Mouse (Mus musculus): ENCODE data around the gene Baiap3.
"Not testable (repeated sequence)": the region's sequence is repeated elsewhere in the genome, so short reads cannot be mapped to it uniquely, and the experiment has no call there.

The Baiap3 gene

DNA sequence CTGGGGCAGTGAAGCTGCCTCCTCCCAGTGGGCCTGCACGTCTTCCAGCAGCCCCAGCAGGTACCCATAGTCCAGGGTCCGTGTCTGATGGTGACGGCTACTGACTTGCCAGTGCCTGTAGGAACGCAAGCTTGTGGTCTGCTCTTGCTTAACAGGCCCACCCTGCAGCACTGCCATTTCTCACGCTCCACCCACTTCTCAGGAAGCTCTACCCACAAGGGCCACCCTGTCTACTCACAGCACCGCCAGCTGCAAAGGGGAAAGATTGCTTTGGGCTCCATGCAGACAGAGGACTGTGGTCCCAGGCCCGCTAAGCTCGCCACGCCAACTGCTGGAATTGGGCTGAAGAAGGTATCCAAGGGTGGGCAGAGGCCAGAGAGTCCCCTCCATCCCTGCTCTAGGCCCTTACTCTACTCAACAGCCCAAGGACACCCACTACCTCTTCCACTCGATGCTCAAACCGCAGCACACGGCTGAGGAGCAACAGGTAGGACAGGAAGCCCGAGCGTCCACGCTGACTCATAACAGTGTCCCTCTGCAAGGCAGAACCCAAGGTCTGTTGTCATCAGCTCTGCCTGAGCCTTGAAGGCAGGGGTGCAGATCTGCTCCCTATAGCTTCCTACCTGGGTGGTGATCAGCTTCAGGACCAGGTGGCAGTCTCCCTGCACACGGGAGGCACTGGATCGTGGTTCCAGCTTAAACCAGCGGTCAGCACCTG, 8.0 kb downstream of the Baiap3 start:
- CTCF ChIA-PET: no interaction called here

DNA sequence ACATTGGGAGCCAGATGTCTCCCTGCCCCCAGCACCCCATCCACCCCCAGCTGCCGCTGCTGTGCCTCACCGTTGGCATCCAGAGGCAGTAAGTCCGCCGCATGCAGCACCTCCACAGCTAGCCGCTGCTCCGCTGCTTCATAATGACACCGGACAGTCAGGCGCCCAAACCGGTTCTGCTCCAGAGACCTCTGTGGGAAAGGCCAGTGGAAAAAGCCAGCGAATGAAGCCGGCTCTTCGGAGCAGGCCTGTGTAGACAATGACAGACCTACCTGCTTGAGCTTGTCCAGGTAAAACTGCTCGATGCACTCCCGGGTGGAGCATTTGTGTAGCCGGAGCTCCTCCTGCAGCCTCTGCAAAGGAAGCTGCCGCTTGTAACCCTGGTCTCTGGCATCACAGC, 11.9 kb downstream of the Baiap3 start:
- CTCF ChIA-PET: no interaction called here

DNA sequence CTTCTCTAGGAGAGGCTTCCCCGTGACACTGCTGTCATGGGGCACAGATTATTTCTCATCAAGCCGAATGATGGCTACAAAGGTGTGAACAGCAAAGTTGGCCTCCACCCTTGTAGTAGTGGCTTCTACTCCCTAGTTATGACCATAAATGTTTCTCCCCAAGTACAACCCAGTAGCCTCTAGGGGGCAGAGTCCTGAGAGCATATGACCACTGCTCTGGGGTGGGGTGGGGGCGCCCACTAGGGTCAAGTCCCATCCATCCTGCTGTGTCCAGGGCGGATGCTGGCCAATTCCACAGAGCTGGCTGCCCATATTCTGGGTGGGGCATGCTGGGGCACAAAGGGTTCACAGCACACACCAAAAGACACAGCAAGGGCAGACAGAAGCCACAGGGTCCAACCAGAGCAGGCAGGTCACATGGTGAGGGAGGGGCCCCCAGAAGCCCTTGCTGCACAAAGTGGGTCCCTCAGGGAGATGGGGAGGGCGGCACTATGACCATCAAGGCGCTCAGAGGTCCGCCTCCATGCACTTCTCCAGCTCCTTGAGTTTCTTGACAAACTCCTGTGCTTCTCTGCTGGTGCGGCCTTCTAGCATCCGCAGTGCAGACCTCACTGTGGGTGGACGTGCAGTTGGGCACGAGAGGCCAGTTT, 12.9 kb downstream of the Baiap3 start:
- CTCF ChIA-PET: no interaction called here

GRCm38 (mm10) chr17:25239695-25240636, 16.2 kb downstream of the Baiap3 start, which contains the start of the genes Gnptg and Tsr3:
Gene Gnptg (minus strand): TSS chr17:25240124.
Gene Tsr3 (plus strand): TSS chr17:25240170.
- CTCF ChIA-PET: interaction anchor here (0.5 to 0.9 kb wide), 3 partner anchors 32 to 115 kb away, joined by 3 read pairs; no protein-coding TSS in a partner anchor

DNA sequence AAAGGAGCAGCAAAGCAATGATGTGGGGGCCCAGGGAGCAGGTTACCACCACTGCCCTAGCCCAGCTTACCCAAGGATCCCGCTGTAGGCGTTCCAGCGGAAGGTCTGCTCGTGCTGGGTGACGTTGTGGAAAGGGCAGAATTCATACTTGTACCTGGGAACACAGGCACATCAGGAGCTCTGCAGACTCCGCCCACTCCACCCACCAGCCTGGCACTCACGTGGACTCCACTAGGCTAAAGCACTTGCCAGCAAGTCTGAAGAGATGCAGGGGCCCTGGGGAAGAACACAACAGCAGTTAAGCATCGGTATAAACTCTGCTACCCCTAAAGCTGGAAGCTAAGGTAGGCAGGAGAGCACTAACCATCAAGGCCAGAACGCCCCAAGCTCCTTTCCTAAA, 20.5 kb downstream of the Baiap3 start:
- CTCF ChIA-PET: no interaction called here

GRCm38 (mm10) chr17:25231621-25232020, 24.5 kb downstream of the Baiap3 start:
- CTCF ChIA-PET: interaction anchor here (0.5 kb wide), 1 partner anchor 1503 kb away, joined by 3 read pairs; no protein-coding TSS in a partner anchor

DNA sequence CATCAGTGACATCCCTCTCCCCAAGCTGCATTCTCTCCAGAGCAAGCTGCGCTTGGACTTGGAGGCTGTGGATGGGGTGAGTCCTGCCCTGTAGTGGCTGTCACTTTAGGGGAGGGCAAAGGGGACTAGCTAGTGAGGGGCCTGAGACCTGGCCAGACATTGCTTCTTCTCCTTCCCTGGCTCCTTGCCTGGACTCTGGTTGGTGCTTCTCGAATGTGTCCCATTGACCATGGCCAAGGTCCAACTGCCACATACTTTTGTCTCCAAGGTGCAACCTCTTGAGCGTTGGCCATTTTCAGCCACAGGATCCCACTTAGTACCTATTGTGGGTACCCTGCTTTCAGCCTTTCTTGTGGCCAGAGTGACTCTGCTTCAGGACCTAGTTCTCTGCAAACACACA, 25.5 kb downstream of the Baiap3 start:
- CTCF ChIA-PET: no interaction called here

- CTCF ChIA-PET: not testable (repeated sequence)
These were observed 26.0 kb downstream of the Baiap3 start for GRCm38 (mm10) chr17:25230014-25230655.

DNA sequence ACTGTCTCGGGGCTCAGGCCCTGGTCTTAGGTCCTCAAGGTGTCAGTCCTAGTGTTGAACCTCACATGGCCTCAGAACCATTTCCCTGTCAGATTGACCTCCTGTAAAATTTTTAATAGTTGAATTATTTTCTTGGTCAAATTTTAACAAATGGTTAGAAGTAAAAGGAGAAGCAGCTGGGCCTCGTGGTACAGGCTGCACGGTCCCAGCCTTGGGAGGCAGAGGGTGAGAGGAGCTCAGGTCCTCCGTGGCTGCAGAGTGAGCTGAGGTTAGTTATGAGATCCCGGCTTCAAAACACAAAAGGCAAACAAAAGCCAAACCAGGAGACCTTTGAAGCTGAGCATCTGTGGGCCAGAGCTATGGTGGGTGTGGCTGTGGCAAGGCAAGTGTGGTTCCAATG, 28.2 kb downstream of the Baiap3 start:
- CTCF ChIA-PET: no interaction called here

- CTCF ChIA-PET: no interaction called here
These were observed 30.5 kb downstream of the Baiap3 start for GRCm38 (mm10) chr17:25225659-25226058.

GRCm38 (mm10) chr17:25224586-25225222, 31.5 kb downstream of the Baiap3 start:
- CTCF ChIA-PET: interaction anchor here (0.7 kb wide), 1 partner anchor 32 kb away, joined by 4 read pairs; no protein-coding TSS in a partner anchor

GRCm38 (mm10) chr17:25222951-25223601, 33.1 kb downstream of the Baiap3 start:
- CTCF ChIA-PET: interaction anchor here (0.6 kb wide), 1 partner anchor 58 kb away, joined by 4 read pairs; no protein-coding TSS in a partner anchor

DNA sequence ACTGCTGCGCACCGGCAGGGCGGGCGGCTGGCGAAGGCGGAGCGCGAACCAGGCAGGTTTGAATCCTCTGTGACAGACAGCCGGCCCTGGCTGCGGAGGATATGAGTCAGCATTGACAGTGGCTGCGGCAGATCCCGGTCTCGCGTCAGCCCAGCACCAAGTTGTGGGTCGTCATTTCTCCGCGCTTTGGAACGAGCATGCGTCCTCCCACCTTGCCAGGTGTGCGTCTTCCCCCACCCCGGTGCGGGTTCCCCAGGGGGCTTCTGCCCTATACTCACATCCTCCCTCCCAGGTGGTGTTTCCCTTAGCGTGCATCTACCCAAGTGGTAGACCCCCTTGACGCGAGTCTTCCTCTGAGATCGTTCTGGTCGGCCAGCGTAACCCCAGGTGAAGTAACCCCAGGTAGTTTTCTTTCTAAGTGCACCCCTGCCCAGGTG, 33.6 kb downstream of the Baiap3 start:
- CTCF ChIA-PET: interaction anchor here (0.6 kb wide), 1 partner anchor 58 kb away, joined by 4 read pairs; no protein-coding TSS in a partner anchor

DNA sequence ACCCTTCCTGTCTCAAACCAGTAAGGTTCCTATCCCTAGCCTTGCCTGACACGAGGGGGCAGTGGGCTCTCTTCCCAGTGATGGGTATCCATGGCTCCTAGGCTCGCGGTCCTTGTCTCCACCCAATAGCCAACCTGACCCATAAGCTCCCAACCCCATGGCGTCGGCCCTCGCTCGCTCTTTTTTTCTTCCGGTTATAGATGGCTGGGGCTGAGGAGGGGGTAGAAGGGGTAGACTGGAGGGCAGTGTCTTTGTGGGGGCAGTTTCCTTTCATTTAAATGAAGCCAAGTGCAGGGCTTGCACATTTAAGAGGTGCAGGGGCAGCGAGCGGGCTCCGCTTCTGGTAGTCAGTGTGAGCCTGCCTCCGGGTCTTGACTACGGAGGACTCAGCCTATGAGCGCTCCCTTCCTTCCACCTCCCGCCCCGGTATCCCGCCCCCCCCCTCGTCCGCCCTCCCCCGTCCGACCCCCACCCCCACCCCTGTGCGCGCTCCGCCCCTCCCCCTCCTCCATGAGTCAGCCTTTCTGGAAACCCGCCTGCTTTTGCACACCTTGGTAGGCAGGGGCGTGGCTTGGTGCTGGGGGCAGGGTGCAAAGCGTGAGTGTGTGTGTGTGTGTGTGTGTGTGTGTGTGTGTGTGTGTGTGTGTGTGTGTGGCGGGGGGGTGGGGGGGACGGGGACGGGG, 34.2 kb downstream of the Baiap3 start:
- CTCF ChIA-PET: interaction anchor here (1.1 kb wide), 1 partner anchor 9 kb away, joined by 3 read pairs; no protein-coding TSS in a partner anchor

GRCm38 (mm10) chr17:25220746-25221145, 35.4 kb downstream of the Baiap3 start:
- CTCF ChIA-PET: interaction anchor here (1.1 kb wide), 1 partner anchor 8 kb away, joined by 3 read pairs; no protein-coding TSS in a partner anchor

- CTCF ChIA-PET: no interaction called here
These were observed 36.5 kb downstream of the Baiap3 start for GRCm38 (mm10) chr17:25219492-25220295.

GRCm38 (mm10) chr17:25218967-25219366, 37.2 kb downstream of the Baiap3 start:
- CTCF ChIA-PET: no interaction called here

- CTCF ChIA-PET: no interaction called here
These were observed 40.7 kb downstream of the Baiap3 start for GRCm38 (mm10) chr17:25215431-25215830.

DNA sequence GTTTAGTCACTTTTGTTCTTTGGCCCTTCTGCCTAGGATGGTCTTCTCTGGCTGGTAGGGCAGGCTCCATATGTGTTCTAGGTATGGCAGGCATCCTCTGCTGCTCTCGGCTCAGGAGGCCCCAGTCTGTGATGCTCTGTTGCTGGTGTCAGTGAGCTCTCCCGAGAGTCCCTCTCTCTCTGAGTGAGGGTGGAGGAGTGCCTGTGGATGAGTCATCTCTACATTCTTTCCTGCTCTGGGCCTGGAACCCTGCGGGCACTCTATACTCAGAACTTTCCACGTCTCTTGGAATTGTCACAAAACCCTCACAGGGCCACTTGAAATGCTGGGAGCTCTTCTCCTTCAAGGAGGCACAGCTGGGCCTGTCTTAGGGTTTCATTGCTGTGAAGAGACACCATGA, 44.5 kb downstream of the Baiap3 start:
- CTCF ChIA-PET: no interaction called here

All from spleen, embryonic (tissue).